Mouse (Mus musculus) spleen, adult 2 months (tissue): ENCODE results near the gene Ms4a4c. TPM values are rescaled to one million over a fixed set of nuclear protein-coding genes. Genes with fewer than 3 reads are reported as not detected.

ENCODE experiments used
- DNase-seq, 2 experiments: peaks; one replicate each; pipeline versions ENCODE4 v3.0.0 to v3.0.0-alpha.2; 2012 to 2021; ENCODE audit warnings: low spot score in 2 of 2, low read depth in 1 of 2
- H3K27ac ChIP-seq: fragments of 200-500 bp; 2 replicates; pipeline ENCODE4 v1.5.1; 2012; ENCODE audit warnings: low read length, inconsistent platforms; ENCODE audit not compliant: insufficient read depth
- H3K27me3 ChIP-seq: fragments of 200-500 bp; 2 replicates; pipeline ENCODE4 v1.6.1; 2012; ENCODE audit warnings: mild to moderate bottlenecking, moderate library complexity, low read length, inconsistent platforms; ENCODE audit not compliant: control insufficient read depth, insufficient read depth
- H3K36me3 ChIP-seq: fragments of 200-500 bp; 2 replicates; pipeline ENCODE4 v1.6.1; 2012; ENCODE audit warnings: mild to moderate bottlenecking, low read length, inconsistent platforms; ENCODE audit not compliant: control insufficient read depth, insufficient read depth
- H3K4me1 ChIP-seq: fragments of 200-500 bp; 2 replicates; pipeline ENCODE4 v1.6.1; 2011; ENCODE audit warnings: inconsistent platforms; ENCODE audit not compliant: control insufficient read depth, insufficient read depth, insufficient read length
- H3K4me3 ChIP-seq: fragments of 200-500 bp; 2 replicates; pipeline ENCODE4 v1.5.1; 2011; ENCODE audit warnings: mild to moderate bottlenecking, inconsistent platforms; ENCODE audit not compliant: insufficient read depth, insufficient read length; ENCODE audit errors: extremely low read depth
- CTCF ChIP-seq: fragments of 200-500 bp; IDR thresholded peaks from 2 replicates; pipeline ENCODE4 v1.5.1; 2011; ENCODE audit warnings: mild to moderate bottlenecking, inconsistent platforms; ENCODE audit not compliant: insufficient read depth, insufficient read length, insufficient replicate concordance; ENCODE audit errors: extremely low read depth
- POLR2A ChIP-seq: fragments of 200-500 bp; IDR thresholded peaks from 2 replicates; pipeline ENCODE4 v1.6.1; 2011; ENCODE audit warnings: low read depth, low read length, inconsistent platforms
- WGBS: fragments of 180-500 bp; shearing (Covaris S2); methylation state at CpG from one replicate; pipeline ENCODE4 v1.1.7; 2018; 5-methylcytosine and 5-hydroxymethylcytosine counted together
- polyA plus RNA-seq: library from polyadenylated mRNA; depleted of rRNA; stranded (reverse); fragments of >200 nt; gene quantifications from 2 replicates; pipeline ENCODE4 v1.2.3, GENCODE M21; 2012; rRNA removed

Gene Ms4a4c
- polyA plus RNA-seq, result 8.5 and 9.4 TPM in 2 replicates

DNA sequence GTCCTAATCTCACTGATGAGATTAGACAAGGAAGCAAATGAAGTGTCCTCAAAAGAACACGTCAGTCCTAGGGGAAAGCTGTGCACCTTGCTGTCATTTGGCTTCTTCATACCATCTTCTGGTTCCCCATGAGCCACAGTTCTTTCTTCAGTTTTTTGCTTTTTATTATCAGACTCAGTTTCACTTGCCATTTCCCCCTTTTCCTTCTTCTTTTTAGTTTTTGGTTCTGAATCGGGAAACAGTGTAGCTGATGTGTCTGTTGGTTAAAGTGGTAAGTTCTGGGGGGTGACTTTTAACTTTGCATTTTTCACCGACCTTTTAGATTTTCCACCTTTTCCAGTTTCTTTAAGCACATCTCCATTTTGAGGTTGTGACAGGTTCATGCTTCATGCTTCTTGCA lies at the start of gene Ms4a4c:
TSS of gene Ms4a4c (plus strand) at position 244 of the 400 bp plus-strand sequence.
- DNase-seq, result no peak
- H3K27ac ChIP-seq, result peak within 1 kb of the TSS; percentile 40
- no peak within 1 kb of the TSS for H3K4me3 ChIP-seq
- H3K36me3 ChIP-seq, result no peaks in the 10 kb centered on the region
- no peak for TF ChIP-seq POLR2A
- TF ChIP-seq CTCF, result no peak
- H3K4me1 ChIP-seq, result peaks cover 13% of the 10 kb centered on the region
- H3K27me3 ChIP-seq, result no peaks in the 10 kb centered on the region
- WGBS, result 23% methylated on average over 3 of the region's 3 CpGs

DNA sequence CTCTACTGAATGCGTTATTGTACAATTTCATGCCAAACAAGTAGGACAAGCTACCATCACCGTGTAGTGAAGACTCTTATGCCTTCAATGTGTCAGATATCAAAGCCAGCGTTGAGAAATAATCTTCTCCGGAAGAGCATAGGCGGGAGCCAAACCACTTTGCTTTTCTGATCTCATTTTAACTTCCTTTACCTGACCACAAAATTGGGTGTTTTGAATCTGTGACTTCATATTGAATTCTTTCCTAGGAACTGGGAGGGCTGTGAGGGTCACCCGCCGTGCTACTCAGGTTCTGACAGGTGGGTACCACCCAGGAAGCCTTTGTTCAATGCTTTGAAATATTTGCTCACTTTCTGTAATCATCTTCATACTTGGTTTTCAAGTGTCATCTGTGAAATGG lies 48.8 kb upstream of the Ms4a4c start:
- no peaks in the 10 kb centered on the region for H3K36me3 ChIP-seq
- peaks cover 2% of the 10 kb centered on the region; the same call in 1 of the 2 replicates for H3K4me1 ChIP-seq
- WGBS, result 16% methylated on average over 7 of the region's 7 CpGs
- H3K27me3 ChIP-seq, result no peaks in the 10 kb centered on the region
- no peak for TF ChIP-seq CTCF
- TF ChIP-seq POLR2A, result no peak
- DNase-seq, result peak; percentile 21 to 72
- H3K4me3 ChIP-seq, result no peak overlapping the region
- H3K27ac ChIP-seq, result no peak overlapping the region

DNA sequence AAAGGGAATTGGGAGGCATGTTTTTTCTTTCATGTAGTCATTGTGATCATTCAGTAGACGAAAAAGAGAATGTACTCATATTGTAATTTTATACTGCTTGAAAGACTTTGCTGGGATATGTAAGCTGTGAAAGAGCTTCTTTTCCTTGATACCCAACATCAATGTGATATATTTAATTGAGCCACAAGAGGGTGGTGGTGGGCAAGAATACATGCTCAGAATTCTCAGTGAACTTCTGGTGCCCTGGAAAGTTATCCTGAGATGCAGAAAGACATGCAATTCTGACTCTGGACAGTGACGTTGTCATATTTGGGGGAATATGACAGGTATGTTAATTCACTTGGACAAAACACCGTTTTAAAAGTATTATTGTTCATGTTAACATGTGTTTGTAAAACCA lies 44.5 kb upstream of the Ms4a4c start:
- no peak overlapping the region for H3K4me3 ChIP-seq
- no peak overlapping the region for H3K27ac ChIP-seq
- WGBS, result 68% methylated on average over 3 of the region's 3 CpGs
- peak in 1 of 2 experiments; percentile 13 for DNase-seq
- peaks cover 6% of the 10 kb centered on the region for H3K4me1 ChIP-seq
- H3K27me3 ChIP-seq, result no peaks in the 10 kb centered on the region
- TF ChIP-seq POLR2A (no peak), CTCF (peak; percentile 24; the same call in 1 of the 2 replicates)
- no peaks in the 10 kb centered on the region for H3K36me3 ChIP-seq

DNA sequence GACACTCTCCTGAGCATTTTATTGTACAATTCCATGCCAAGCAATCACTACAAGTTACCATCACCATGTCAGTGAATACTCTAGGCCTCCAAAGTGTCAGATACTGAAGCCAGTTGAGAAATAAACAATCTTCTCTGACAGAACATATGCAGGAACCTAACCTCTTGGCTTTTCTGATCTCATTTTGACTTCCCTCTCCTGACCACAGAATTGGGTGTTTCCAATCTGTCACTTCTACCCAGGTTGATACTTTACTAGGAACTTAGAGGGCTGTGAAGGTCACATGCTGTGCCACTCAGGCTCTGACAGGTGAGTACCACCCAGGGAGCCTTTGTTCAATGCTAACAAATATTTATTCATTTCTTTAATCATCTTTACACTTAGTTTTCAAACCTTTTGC lies 42.6 kb upstream of the Ms4a4c start:
- Histone ChIP-seq H3K4me3 (no peak overlapping the region), H3K36me3 (no peaks in the 10 kb centered on the region), H3K4me1 (peaks cover 4% of the 10 kb centered on the region), H3K27ac (peak overlapping the region; percentile 82), H3K27me3 (no peaks in the 10 kb centered on the region)
- DNase-seq, result peak; percentile 29 to 74
- TF ChIP-seq POLR2A (no peak), CTCF (no peak)

DNA sequence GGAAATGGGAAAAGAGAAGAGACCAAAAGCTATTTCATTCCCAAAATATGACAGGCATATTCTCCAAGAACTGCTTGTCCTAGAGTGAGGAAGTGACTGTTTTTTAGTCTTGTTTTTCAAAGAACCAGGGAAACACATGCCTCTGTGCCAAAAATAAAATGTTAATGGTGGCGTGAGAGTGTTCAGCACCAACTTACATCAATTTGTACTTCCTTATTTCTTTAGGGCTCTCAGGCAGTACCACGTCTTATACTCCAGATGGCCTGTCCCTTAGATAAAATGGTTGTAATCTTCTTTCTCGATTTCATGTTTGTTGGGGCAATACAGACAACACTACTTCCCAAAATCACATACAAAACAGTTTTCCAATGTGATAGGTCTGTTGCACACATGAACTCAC lies 36.3 kb upstream of the Ms4a4c start:
- no peak overlapping the region for H3K4me3 ChIP-seq
- no peak for TF ChIP-seq POLR2A
- DNase-seq, result no peak
- H3K4me1 ChIP-seq, result peaks cover under 1% of the 10 kb centered on the region
- H3K27me3 ChIP-seq, result no peaks in the 10 kb centered on the region
- 31% methylated on average over 3 of the region's 3 CpGs for WGBS
- no peaks in the 10 kb centered on the region for H3K36me3 ChIP-seq
- H3K27ac ChIP-seq, result no peak overlapping the region

DNA sequence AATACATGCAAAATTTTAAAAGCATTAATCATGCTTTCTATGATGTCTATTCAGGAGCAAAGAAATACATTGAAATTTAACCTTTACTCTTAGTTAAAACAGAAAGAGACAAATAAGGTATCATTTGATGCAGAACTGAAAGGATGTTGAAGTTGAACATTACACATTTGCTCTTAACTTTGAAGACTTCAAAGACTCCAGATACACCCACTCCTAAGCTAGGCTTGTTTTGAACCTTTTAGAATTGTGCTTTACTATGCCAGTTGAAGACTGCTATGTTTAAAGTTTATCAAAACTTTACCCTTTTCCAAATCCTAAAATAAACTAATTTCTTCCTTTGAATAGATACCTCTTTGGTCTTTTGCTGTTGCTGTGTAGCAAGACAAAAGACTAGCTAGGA lies 33.4 kb upstream of the Ms4a4c start:
- no peaks in the 10 kb centered on the region for H3K36me3 ChIP-seq
- DNase-seq, result no peak
- no peak overlapping the region for H3K27ac ChIP-seq
- H3K4me1 ChIP-seq, result no peaks in the 10 kb centered on the region; the same call in 1 of the 2 replicates
- H3K27me3 ChIP-seq, result no peaks in the 10 kb centered on the region
- no peak overlapping the region for H3K4me3 ChIP-seq
- TF ChIP-seq CTCF, result no peak
- no peak for TF ChIP-seq POLR2A

DNA sequence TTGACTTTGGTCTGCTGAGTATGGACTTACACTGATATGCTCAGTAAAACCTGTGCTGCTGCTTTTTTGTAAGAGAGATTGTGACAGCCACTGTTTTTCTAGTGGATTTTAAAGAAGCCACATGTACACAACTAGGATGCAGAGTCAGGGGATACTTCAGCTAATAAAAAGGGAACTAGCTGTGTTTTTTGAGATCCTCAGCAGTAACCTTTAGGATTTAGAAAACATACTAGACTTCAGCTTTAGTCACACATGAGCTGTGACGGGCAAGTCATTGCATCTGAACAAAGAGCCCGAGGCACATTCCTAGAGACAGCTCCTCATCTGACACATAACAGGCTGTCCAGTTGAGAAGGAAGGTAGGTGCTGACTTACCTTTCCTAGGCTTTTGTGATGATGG lies 29.3 kb upstream of the Ms4a4c start, which contains the start of gene Ms4a4a:
TSS of gene Ms4a4a (plus strand) at position 251 of the 400 bp plus-strand sequence.
- Histone ChIP-seq H3K27me3 (no peaks in the 10 kb centered on the region), H3K4me1 (peaks cover 5% of the 10 kb centered on the region; the same call in 1 of the 2 replicates), H3K36me3 (no peaks in the 10 kb centered on the region), H3K27ac (no peak within 1 kb of the TSS), H3K4me3 (no peak within 1 kb of the TSS)
- WGBS, result 90% methylated on average over 2 of the region's 2 CpGs
- TF ChIP-seq CTCF (no peak), POLR2A (no peak)
- no peak for DNase-seq
